Mouse (Mus musculus): Measurements from ENCODE around the gene Enc1.

DNA sequence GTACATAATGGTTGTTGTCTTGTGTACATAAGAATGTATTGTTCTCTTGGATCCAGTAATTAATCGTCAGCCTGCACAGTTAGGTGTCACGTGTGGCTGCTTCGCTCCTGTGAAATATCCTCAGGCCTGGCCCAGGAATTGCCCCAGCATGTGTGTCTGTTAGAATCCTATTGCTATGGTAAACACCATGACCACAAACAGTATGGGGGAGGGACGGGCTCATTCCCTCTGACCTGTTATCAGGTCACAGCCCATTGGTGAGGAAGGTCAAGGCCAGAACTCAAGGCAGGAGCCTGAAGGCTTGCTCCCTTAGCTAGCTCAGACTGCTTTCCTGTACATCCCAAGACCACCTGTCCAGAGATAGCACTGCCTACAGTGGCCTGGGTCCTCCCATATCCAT lies 6.8 kb downstream of the Enc1 start:
- TF ChIP-seq CTCF (IDR thresholded peaks at IDR 0.05; ENCODE audit: extremely low read depth, insufficient read depth, insufficient read length, insufficient replicate concordance) (no peak), POLR2A (IDR thresholded peaks at IDR 0.05; ENCODE audit: low read depth, low read length) (no peak)

Measured in spleen, adult 2 months (tissue).